Mouse (Mus musculus): Measurements from ENCODE around the gene Krtap13.

GRCm38 (mm10) chr16:88774106-88774505, 22.7 kb upstream of the Krtap13 start, which contains the start of gene 2310057N15Rik:
- TF ChIP-seq CTCF (IDR thresholded peaks at IDR 0.05; ENCODE audit: control insufficient read depth, insufficient read depth, insufficient replicate concordance, low read depth, low read length) (no peak), POLR2A (IDR thresholded peaks at IDR 0.05; ENCODE audit: control insufficient read depth, low read depth, low read length) (no peak)

Data from testis, adult 2 months (tissue).